Mouse (Mus musculus) kidney, adult 2 months (tissue): ENCODE results near the gene Fbxo39.

ENCODE experiments used
- CTCF ChIP-seq: fragments of 200-500 bp; conservative IDR thresholded peaks from 2 replicates; pipeline ENCODE4 v1.5.1; 2011; ENCODE audit warnings: low read depth, mild to moderate bottlenecking, control low read depth, low read length, moderate library complexity, mixed read lengths; ENCODE audit not compliant: insufficient read depth, insufficient read length
- POLR2A ChIP-seq: fragments of 200-500 bp; IDR thresholded peaks from one replicate; pipeline ENCODE4 v1.6.1; 2011; ENCODE audit warnings: low read depth, low read length, control low read depth

- TF ChIP-seq CTCF, result peak; percentile 69
- no peak for TF ChIP-seq POLR2A
These were observed 29.7 kb downstream of the Fbxo39 start for GRCm38 (mm10) chr11:72343904-72344303.
